Mouse (Mus musculus): ENCODE measurements at regions not wholly inside any gene's neighbourhood (a gene's known extent, or its start where the extent isn't known, plus 50 kb on each side); places are given as distances from the start of the nearest gene placed in this dataset.
A peak's percentile ranks its signal among the peaks of the same experiment; 100 is the strongest.

GRCm38 (mm10) chr5:76413886-76414285 is 50.3 kb upstream of the Nmu start:
- no peaks in the 10 kb centered on the region for H3K9me3 ChIP-seq (ENCODE audit: control insufficient read depth, low read length)
- no peak overlapping the region for H3K27ac ChIP-seq (replicated peaks; ENCODE audit: low read depth, low read length)
- ATAC-seq (ENCODE audit: low FRiP score, low TSS enrichment) (no peak), DNase-seq (peak; percentile 66)
- H3K27me3 ChIP-seq (ENCODE audit: control insufficient read depth, insufficient read depth, low read length) = no peaks in the 10 kb centered on the region
- no peak overlapping the region for H3K4me2 ChIP-seq (ENCODE audit: low read length)
- no peak overlapping the region for H3K9ac ChIP-seq (replicated peaks; ENCODE audit: low read length)
- no peaks in the 10 kb centered on the region for H3K4me1 ChIP-seq (ENCODE audit: control insufficient read depth, insufficient read depth, low read length)
- 82% methylated on average over 3 of the region's 3 CpGs for WGBS
- no peaks in the 10 kb centered on the region for H3K36me3 ChIP-seq (ENCODE audit: control insufficient read depth, insufficient read depth, low read length)
- H3K4me3 ChIP-seq (replicated peaks; ENCODE audit: low read depth, low read length) = no peak overlapping the region

- DNase-seq (no peak), ATAC-seq (ENCODE audit: low FRiP score, low TSS enrichment) (no peak)
- Histone ChIP-seq H3K27ac (replicated peaks; ENCODE audit: low read depth, low read length) (no peak overlapping the region), H3K36me3 (ENCODE audit: control insufficient read depth, insufficient read depth, low read length) (no peaks in the 10 kb centered on the region), H3K9me3 (ENCODE audit: control insufficient read depth, low read length) (no peaks in the 10 kb centered on the region), H3K27me3 (ENCODE audit: control insufficient read depth, insufficient read depth, low read length) (no peaks in the 10 kb centered on the region), H3K4me1 (ENCODE audit: control insufficient read depth, insufficient read depth, low read length) (no peaks in the 10 kb centered on the region), H3K4me3 (replicated peaks; ENCODE audit: low read depth, low read length) (no peak overlapping the region), H3K4me2 (ENCODE audit: low read length) (no peak overlapping the region), H3K9ac (replicated peaks; ENCODE audit: low read length) (no peak overlapping the region)
- 84% methylated on average over 6 of the region's 6 CpGs for WGBS
These were observed 52.7 kb upstream of the Nmu start for GRCm38 (mm10) chr5:76416256-76416655.

GRCm38 (mm10) chr5:76417137-76417536 is 53.5 kb upstream of the Nmu start:
- ATAC-seq (ENCODE audit: low FRiP score, low TSS enrichment) (no peak), DNase-seq (no peak)
- H3K9me3 ChIP-seq (ENCODE audit: control insufficient read depth, low read length) = no peaks in the 10 kb centered on the region
- H3K9ac ChIP-seq (replicated peaks; ENCODE audit: low read length) = no peak overlapping the region
- no peaks in the 10 kb centered on the region for H3K4me1 ChIP-seq (ENCODE audit: control insufficient read depth, insufficient read depth, low read length)
- no peak overlapping the region for H3K4me3 ChIP-seq (replicated peaks; ENCODE audit: low read depth, low read length)
- H3K36me3 ChIP-seq (ENCODE audit: control insufficient read depth, insufficient read depth, low read length) = no peaks in the 10 kb centered on the region
- no peaks in the 10 kb centered on the region for H3K27me3 ChIP-seq (ENCODE audit: control insufficient read depth, insufficient read depth, low read length)
- no peak overlapping the region for H3K27ac ChIP-seq (replicated peaks; ENCODE audit: low read depth, low read length)
- H3K4me2 ChIP-seq (ENCODE audit: low read length) = no peak overlapping the region
- 76% methylated on average over 4 of the region's 4 CpGs for WGBS

DNA sequence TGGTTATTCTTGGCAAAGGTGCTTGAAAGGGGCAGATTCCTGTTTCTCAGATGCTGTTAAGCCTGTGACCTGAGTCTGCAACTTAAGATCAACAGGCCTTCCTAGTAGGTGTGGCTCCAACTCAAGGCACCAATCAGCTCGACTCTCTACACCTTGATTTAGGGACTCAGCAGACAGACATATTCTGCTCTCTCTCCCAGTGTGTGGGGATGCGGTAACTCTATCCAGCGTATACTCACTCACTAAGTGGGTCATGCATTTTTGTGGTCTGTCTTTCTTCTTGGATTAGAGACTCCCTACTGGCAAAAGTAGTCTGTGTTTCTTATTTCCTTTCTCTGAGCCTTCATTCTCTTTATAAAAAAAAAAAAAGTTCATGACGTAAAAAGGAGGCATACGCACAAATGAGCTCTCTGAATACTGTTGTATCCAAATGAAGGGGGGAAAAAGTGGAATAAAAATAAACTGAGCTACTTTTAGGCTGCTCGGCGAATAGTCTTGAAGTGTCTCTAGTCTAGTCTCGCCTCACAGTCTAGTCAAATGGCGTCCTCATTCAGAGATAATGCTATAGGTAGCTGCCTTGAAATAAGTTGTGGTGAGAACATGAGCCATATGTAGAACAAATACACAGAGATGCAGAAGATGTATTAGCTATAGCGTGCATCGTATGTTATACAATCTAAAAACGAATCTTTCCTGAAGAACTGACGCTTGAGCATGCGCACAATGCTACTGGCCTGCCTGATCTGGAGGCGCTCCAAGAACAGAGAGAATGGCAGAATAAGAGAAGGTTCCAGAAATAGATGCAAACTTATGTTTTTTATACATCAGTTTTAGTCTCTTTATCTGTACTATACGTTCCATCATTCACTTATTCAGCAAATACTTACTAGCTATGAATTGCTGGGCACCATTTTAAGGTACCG is 55.6 kb upstream of the Nmu start:
- Histone ChIP-seq H3K4me1 (ENCODE audit: control insufficient read depth, insufficient read depth, low read length) (no peaks in the 10 kb centered on the region), H3K9ac (replicated peaks; ENCODE audit: low read length) (no peak overlapping the region), H3K9me3 (ENCODE audit: control insufficient read depth, low read length) (no peaks in the 10 kb centered on the region), H3K4me3 (replicated peaks; ENCODE audit: low read depth, low read length) (no peak overlapping the region), H3K36me3 (ENCODE audit: control insufficient read depth, insufficient read depth, low read length) (no peaks in the 10 kb centered on the region), H3K27ac (replicated peaks; ENCODE audit: low read depth, low read length) (no peak overlapping the region), H3K27me3 (ENCODE audit: control insufficient read depth, insufficient read depth, low read length) (no peaks in the 10 kb centered on the region), H3K4me2 (ENCODE audit: low read length) (no peak overlapping the region)
- ATAC-seq (ENCODE audit: low FRiP score, low TSS enrichment) = no peak
- 83% methylated on average over 17 of the region's 17 CpGs for WGBS
- no peak for DNase-seq

DNA sequence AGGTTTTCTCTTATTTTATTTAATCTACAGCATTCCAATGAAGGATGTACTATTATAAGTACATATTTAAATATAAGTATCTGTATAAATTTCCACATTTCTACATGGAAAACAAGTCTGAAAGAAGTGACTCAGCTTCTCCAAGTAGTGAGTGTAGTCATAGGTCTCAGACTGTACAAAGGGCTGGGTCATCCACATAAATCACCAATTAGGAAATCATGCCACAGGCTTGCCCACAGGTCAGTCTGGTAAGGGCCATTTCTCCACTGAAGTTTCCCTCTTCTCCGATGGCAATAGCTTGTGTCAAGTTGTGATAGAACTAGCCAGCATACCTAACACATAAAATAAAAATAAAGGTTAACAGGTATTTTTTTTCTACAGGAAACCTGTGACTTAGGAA is 56.3 kb upstream of the Nmu start:
- Histone ChIP-seq H3K27ac (replicated peaks; ENCODE audit: low read depth, low read length) (no peak overlapping the region), H3K4me3 (replicated peaks; ENCODE audit: low read depth, low read length) (no peak overlapping the region), H3K9ac (replicated peaks; ENCODE audit: low read length) (no peak overlapping the region), H3K9me3 (ENCODE audit: control insufficient read depth, low read length) (no peaks in the 10 kb centered on the region), H3K27me3 (ENCODE audit: control insufficient read depth, insufficient read depth, low read length) (no peaks in the 10 kb centered on the region), H3K36me3 (ENCODE audit: control insufficient read depth, insufficient read depth, low read length) (no peaks in the 10 kb centered on the region), H3K4me1 (ENCODE audit: control insufficient read depth, insufficient read depth, low read length) (no peaks in the 10 kb centered on the region), H3K4me2 (ENCODE audit: low read length) (no peak overlapping the region)
- 91% methylated on average over 1 of the region's 1 CpGs for WGBS
- ATAC-seq (ENCODE audit: low FRiP score, low TSS enrichment) (no peak), DNase-seq (no peak)

- H3K4me1 ChIP-seq (ENCODE audit: control insufficient read depth, insufficient read depth, low read length) = no peaks in the 10 kb centered on the region
- DNase-seq (no peak), ATAC-seq (ENCODE audit: low FRiP score, low TSS enrichment) (no peak)
- H3K27ac ChIP-seq (replicated peaks; ENCODE audit: low read depth, low read length) = no peak overlapping the region
- 86% methylated on average over 6 of the region's 6 CpGs for WGBS
- no peak overlapping the region for H3K9ac ChIP-seq (replicated peaks; ENCODE audit: low read length)
- H3K4me3 ChIP-seq (replicated peaks; ENCODE audit: low read depth, low read length) = no peak overlapping the region
- no peaks in the 10 kb centered on the region for H3K9me3 ChIP-seq (ENCODE audit: control insufficient read depth, low read length)
- no peaks in the 10 kb centered on the region for H3K27me3 ChIP-seq (ENCODE audit: control insufficient read depth, insufficient read depth, low read length)
- H3K4me2 ChIP-seq (ENCODE audit: low read length) = no peak overlapping the region
- H3K36me3 ChIP-seq (ENCODE audit: control insufficient read depth, insufficient read depth, low read length) = no peaks in the 10 kb centered on the region
These were observed 57.0 kb upstream of the Nmu start for GRCm38 (mm10) chr5:76420606-76421005.

GRCm38 (mm10) chr5:76423593-76423992 is 60.0 kb upstream of the Nmu start:
- 97% methylated on average over 5 of the region's 5 CpGs for WGBS
- Histone ChIP-seq H3K4me3 (replicated peaks; ENCODE audit: low read depth, low read length) (no peak overlapping the region), H3K9ac (replicated peaks; ENCODE audit: low read length) (no peak overlapping the region), H3K4me1 (ENCODE audit: control insufficient read depth, insufficient read depth, low read length) (no peaks in the 10 kb centered on the region), H3K27ac (replicated peaks; ENCODE audit: low read depth, low read length) (no peak overlapping the region), H3K9me3 (ENCODE audit: control insufficient read depth, low read length) (no peaks in the 10 kb centered on the region), H3K4me2 (ENCODE audit: low read length) (no peak overlapping the region), H3K27me3 (ENCODE audit: control insufficient read depth, insufficient read depth, low read length) (no peaks in the 10 kb centered on the region), H3K36me3 (ENCODE audit: control insufficient read depth, insufficient read depth, low read length) (no peaks in the 10 kb centered on the region)
- no peak for DNase-seq
- ATAC-seq (ENCODE audit: low FRiP score, low TSS enrichment) = no peak

DNA sequence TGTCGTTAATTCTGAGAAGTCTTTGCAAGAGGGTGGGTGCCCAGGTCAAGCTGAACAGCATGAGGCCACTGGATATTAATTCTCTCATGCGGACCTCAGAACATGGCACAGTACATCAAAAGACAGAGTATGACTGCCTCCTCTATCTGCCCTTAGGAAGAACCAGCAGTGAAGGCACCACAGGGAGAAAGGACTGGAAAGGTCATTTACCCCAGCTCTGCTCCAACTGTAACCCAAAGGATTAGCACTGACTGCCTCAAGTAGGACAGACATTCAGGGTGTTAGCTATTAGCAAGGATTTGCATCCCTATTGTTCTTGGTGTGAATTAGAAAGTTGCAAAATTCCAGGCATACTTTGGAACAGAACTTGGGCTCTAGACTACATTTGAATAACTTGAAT is 58.2 kb upstream of the Gm7271 start:
- 87% methylated on average over 2 of the region's 2 CpGs for WGBS
- Histone ChIP-seq H3K9ac (replicated peaks; ENCODE audit: low read length) (no peak overlapping the region), H3K27me3 (ENCODE audit: control insufficient read depth, insufficient read depth, low read length) (no peaks in the 10 kb centered on the region), H3K4me2 (ENCODE audit: low read length) (no peak overlapping the region), H3K4me3 (replicated peaks; ENCODE audit: low read depth, low read length) (no peak overlapping the region), H3K27ac (replicated peaks; ENCODE audit: low read depth, low read length) (no peak overlapping the region), H3K9me3 (ENCODE audit: control insufficient read depth, low read length) (no peaks in the 10 kb centered on the region), H3K4me1 (ENCODE audit: control insufficient read depth, insufficient read depth, low read length) (no peaks in the 10 kb centered on the region), H3K36me3 (ENCODE audit: control insufficient read depth, insufficient read depth, low read length) (no peaks in the 10 kb centered on the region)
- DNase-seq = no peak
- no peak for ATAC-seq (ENCODE audit: low FRiP score, low TSS enrichment)

GRCm38 (mm10) chr5:76427581-76427980 is 56.3 kb upstream of the Gm7271 start:
- no peaks in the 10 kb centered on the region for H3K9me3 ChIP-seq (ENCODE audit: control insufficient read depth, low read length)
- H3K9ac ChIP-seq (replicated peaks; ENCODE audit: low read length) = no peak overlapping the region
- H3K27ac ChIP-seq (replicated peaks; ENCODE audit: low read depth, low read length) = no peak overlapping the region
- no peak overlapping the region for H3K4me2 ChIP-seq (ENCODE audit: low read length)
- WGBS = 91% methylated on average over 3 of the region's 3 CpGs
- H3K4me1 ChIP-seq (ENCODE audit: control insufficient read depth, insufficient read depth, low read length) = no peaks in the 10 kb centered on the region
- no peaks in the 10 kb centered on the region for H3K27me3 ChIP-seq (ENCODE audit: control insufficient read depth, insufficient read depth, low read length)
- DNase-seq (no peak), ATAC-seq (ENCODE audit: low FRiP score, low TSS enrichment) (no peak)
- no peaks in the 10 kb centered on the region for H3K36me3 ChIP-seq (ENCODE audit: control insufficient read depth, insufficient read depth, low read length)
- H3K4me3 ChIP-seq (replicated peaks; ENCODE audit: low read depth, low read length) = no peak overlapping the region
